Mouse (Mus musculus) ovary, postnatal 14 days (tissue): ENCODE measurements around the gene Nanog.
"Not testable (repeated sequence)": the region's sequence is repeated elsewhere in the genome, so short reads cannot be mapped to it uniquely, and the experiment has no call there.

ENCODE experiments used
- DNase-seq: peaks from one replicate; pipeline ENCODE4 v3.0.0; 2022; ENCODE audit warnings: low spot score

Nanog gene

GRCm38 (mm10) chr6:122707036-122707800 is at the start of gene Nanog:
Gene Nanog (plus strand): TSS chr6:122707489.
- no peak for DNase-seq

GRCm38 (mm10) chr6:122657630-122658029 is 49.7 kb upstream of the Nanog start:
- no peak for DNase-seq

- peak; percentile 18 for DNase-seq
These were observed 47.7 kb upstream of the Nanog start for GRCm38 (mm10) chr6:122659567-122659966.

DNA sequence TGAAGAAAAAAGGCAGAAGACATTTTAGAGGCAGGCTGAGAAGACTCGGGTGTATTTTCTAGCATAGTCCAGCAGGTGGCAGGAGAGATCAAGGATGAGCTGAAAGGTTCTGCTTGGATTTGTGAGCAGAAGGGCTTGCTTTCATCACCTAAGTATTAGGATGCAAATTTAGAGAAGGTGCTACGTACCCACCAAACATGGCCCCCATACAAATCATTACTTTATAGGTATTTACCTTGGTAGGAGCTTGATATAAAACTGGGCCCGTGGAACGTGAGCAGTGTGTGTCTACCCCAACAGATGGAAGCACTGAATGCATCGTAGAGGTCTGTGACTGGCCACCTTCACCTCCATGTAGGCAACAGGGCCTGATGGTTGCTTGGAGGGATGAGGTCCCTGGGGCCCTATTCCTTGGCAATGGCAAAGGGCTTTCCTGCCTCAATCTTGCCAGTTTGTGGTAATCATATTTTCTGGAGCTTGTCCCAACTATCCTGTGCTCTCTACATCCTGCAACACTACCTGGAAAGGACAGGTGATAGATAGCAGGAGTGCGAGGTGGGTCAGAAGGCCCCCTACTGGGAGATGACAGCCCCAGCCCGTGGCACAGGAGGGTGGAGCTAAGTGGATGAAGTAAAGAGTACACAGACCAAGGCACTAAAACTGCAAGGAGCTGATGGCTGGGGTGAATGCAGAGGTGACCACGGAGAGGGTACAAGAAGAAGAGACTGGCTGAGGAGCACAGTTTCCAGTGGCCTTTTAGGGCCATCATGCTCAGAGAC is 46.5 kb upstream of the Nanog start:
- peak; percentile 25 for DNase-seq

DNA sequence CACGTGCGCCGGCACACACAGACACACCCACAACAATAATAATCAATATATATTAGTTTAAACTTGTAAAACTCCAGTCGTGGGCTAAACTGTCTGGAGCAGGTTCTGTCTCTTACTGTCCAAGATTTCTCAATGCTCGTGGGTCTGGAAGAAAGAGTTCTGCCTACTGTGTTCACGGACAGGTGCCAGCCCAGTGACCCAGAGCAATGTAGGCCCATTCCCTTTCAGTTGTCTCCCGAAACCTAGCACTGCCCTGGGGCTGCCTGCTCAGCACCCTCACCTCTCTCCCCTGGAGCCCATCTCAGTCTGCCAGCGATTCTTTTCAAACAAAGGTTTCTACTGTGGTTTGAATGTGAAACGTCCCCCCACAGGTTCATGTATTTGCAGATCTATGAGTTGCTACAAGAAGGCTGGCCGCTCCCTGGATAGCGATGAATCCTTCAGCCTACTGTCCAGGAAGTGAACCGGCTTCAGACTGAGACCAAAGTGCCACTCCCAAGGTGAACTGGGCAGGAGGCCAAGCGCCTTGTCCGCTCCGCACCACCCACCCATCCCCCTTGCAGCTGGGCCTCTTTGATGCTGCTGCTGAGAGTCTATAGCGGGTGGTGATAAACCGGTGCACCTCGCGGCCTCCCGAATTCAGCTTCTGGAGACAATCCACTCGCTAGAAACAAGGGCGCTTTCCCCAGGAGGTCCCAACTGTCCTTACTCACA is 44.6 kb upstream of the Nanog start:
- peak; percentile 26 for DNase-seq

GRCm38 (mm10) chr6:122663596-122664206 is 43.6 kb upstream of the Nanog start:
- no peak for DNase-seq

GRCm38 (mm10) chr6:122665866-122666265 is 41.4 kb upstream of the Nanog start:
- DNase-seq, result no peak

DNA sequence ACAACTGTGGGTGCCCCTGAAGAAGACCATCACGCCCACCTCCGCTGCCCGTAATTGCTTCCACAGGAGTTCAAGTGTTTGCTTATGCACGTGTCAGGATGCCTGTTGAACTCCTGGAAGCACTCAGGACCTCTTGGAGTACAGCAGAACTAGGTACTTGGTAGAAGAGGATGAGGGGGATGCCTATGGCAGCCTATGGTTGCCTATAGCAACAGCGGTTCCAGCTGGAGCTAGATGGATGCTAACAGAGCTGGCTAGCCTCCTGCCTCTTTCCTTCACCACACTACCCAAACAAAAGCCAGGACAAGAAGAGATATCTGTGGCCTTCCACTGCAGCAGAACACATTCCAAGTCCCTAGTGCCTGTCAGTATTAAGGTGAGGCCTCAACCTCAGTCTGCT is 39.6 kb upstream of the Nanog start:
- DNase-seq, result no peak

- no peak for DNase-seq
These were observed 38.5 kb upstream of the Nanog start for GRCm38 (mm10) chr6:122668823-122669222.

DNA sequence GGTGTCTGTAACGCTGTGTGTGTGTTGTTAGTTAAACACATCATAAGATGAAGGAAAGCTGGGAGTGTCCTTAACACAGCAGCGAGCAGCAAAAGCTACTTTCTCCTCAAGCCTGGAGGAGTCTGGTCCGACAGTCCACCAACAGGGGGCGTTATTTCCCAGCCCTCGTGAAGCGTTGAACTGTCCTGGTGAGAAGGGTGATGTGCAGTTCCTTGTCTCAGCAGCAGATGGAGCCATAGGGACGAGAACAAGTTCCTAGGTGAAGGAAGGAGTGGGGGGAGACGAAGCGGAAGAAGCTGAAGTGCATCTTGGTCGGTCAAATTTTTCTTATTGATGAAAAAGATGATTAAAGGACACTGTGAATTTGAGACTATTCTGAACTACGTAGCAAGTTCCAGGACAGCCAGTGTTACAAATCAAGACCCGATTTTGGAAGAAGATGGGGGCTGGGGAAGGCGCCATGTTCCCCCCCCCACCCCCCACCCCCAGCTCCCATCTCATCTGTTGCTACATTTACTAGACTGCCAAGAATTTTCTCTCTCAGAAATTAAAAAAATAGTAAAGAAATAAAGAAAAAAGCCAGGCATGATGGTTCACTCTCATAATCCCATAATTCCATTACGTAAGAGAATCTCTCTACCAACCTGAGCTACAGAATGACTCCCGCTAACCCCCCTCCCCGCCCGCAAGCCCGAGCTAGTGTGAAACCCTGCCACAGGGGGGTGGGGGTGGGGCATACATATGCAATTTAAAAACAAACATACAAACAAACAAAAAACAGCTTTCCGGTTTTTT is 37.7 kb upstream of the Nanog start:
- DNase-seq, result peak; percentile 96

DNA sequence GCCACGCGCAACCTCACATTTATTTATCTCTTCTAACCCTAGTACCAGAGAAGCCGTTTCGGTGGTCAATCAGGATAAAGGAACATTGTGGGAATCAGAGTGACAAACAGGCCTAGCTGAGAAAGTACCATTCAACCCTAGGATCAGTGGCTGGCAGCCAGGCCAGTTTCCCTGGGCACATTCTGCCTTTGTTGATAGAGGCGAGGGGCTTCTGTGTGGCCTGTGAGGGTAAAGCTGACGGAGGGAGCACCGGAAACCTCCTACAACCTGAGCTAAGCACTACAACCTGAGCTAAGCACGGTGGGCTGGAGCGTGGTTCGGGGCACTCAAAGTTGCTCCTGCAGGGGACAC is 37.1 kb upstream of the Nanog start:
- DNase-seq, result no peak

DNA sequence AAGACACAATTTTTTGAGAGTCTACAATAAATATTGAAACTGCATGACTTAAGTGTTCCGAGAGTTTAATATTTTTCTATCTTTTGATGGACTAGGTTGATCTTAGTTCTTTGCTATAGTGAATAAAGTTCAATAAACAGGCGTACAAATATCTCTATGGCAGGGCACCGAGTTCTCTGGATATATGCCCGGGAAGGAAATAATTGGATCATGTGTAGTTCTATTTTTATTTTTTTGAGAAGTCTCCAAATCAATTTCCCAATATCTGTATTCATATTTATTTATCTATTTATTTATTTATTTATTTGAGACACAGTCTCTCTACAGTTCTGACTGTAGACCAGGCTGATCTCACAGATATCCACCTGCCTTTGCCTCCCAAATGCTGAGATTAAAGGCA is 36.4 kb upstream of the Nanog start:
- DNase-seq, result no peak

- no peak for DNase-seq
These were observed 34.5 kb upstream of the Nanog start for GRCm38 (mm10) chr6:122672746-122673145.

DNA sequence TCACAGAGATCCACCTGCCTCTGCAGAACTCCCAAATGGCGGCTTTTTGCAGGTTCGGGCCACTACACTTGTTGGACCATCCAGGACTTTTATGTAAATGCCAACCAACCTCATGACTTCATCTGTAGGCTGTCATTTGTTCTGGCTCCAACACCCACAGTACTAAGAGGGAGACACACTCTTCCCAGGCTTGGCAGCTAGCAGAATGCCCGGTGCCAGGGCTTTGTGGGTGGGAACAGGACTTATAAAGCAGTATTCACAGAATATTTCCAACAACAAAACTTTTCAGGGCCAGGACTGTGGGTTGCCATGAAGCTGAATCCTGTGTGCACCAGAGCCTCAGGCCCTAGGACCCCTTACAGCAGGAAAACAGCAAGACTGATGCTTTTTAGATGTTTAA is 24.6 kb upstream of the Nanog start:
- no peak for DNase-seq

DNA sequence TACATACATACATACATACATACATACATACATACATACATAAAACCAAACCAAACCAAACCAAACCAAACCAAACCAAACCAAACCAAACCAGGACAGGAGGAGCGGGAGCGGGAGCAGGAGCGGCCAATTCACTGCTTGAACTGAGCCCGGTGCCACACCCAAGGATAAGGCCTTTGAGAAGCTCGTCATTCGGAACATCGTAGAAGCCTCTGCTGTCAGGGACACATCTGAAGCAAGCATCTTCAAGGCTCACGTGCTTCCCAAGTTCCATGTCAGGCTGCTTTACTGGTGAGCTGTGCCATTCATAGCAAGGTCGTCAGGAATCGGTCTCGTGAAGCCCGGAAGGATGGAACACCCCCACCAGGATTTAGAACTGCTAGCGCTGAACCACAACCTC is 20.6 kb upstream of the Nanog start:
- no peak for DNase-seq

- DNase-seq, result no peak
These were observed 17.8 kb upstream of the Nanog start for GRCm38 (mm10) chr6:122689411-122690055.

DNA sequence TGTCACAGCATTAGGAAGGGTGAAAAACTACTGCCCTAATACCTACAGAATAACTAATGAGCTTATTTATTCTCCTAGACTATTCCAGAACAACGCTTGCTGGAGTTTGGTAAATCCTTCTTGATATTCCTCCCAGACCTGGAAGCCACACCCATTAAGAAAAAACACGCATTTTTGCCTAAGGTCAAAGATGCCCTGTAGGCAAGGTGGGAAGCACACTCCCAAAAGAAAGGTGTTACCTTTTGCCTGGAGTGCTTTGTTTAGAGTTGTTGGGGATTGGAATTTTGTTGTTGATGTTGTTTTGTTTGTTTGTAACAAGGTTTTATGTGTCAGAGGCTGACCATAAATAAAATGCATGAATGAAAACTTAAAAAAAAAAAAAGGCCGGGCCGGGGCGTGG is 17.2 kb upstream of the Nanog start:
- DNase-seq, result no peak

DNA sequence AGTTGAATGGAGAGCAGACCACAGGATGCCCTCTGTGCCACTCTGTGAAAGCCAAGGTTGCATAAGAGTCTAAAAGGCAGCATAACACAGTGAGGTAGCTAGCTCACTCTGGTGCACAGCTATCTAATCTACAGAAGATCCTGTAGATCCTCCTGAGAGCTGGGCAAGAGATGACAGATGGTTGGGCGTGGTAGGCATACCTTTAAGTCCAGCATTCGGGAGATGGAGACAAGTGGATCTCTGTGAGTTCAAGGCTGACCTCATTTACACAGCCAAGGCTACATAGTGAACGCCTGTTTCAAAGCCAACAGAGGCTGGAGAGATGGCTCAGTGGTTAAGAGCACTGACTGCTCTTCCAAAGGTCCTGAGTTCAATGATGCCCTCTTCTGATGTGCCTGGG is 11.9 kb upstream of the Nanog start:
- DNase-seq, result no peak

- not testable (repeated sequence) for DNase-seq
These were observed 7.7 kb upstream of the Nanog start for GRCm38 (mm10) chr6:122699628-122700027.

- no peak for DNase-seq
These were observed 5.5 kb upstream of the Nanog start for GRCm38 (mm10) chr6:122701816-122702215.

GRCm38 (mm10) chr6:122702480-122703124 is 4.7 kb upstream of the Nanog start:
- DNase-seq, result peak; percentile 35
